Mouse (Mus musculus) bone marrow macrophage, adult 2 months (primary cell): Measurements from ENCODE around the gene Zfp335. TPM values are rescaled to one million over a fixed set of nuclear protein-coding genes. Genes with fewer than 3 reads are reported as not detected.

Source experiments
- H3K27ac ChIP-seq: 2 replicates; pipeline ENCODE4 v1.5.1; 2012; ENCODE audit warnings: low read depth, low read length; ENCODE audit not compliant: insufficient read depth
- H3K4me1 ChIP-seq: 2 replicates; pipeline ENCODE4 v1.6.1; 2012; ENCODE audit warnings: low read length; ENCODE audit not compliant: control insufficient read depth, insufficient read depth
- H3K4me3 ChIP-seq: 2 replicates; pipeline ENCODE4 v1.5.1; 2012; ENCODE audit warnings: mild to moderate bottlenecking, low read length, moderate library complexity; ENCODE audit not compliant: insufficient read depth
- CTCF ChIP-seq: IDR thresholded peaks from 2 replicates; pipeline ENCODE4 v1.5.1; 2012; ENCODE audit warnings: low read depth, mild to moderate bottlenecking, low read length, moderate library complexity
- POLR2A ChIP-seq: IDR thresholded peaks from 2 replicates; pipeline ENCODE4 v1.6.1; 2012; ENCODE audit warnings: mild to moderate bottlenecking, low read depth, low read length, borderline replicate concordance
- polyA plus RNA-seq: library from polyadenylated mRNA; stranded (reverse); fragments of >200 nt; gene quantifications from 2 replicates; pipeline ENCODE4 v1.2.4, GENCODE M21; 2012; ENCODE audit not compliant: missing spikeins, insufficient read depth, insufficient read length

Zfp335 gene
- 14.0 and 14.5 TPM in 2 replicates for polyA plus RNA-seq

- Histone ChIP-seq H3K4me3 (peak within 1 kb of the TSS; percentile 95), H3K4me1 (peaks cover 24% of the 10 kb centered on the region), H3K27ac (peak within 1 kb of the TSS; percentile 93)
- no peak for TF ChIP-seq POLR2A
- no peak for TF ChIP-seq CTCF
These were observed at the start of gene Zfp335 for GRCm38 (mm10) chr2:164911086-164912048. TSS of gene Zfp335 (minus strand) at chr2:164911757.

DNA sequence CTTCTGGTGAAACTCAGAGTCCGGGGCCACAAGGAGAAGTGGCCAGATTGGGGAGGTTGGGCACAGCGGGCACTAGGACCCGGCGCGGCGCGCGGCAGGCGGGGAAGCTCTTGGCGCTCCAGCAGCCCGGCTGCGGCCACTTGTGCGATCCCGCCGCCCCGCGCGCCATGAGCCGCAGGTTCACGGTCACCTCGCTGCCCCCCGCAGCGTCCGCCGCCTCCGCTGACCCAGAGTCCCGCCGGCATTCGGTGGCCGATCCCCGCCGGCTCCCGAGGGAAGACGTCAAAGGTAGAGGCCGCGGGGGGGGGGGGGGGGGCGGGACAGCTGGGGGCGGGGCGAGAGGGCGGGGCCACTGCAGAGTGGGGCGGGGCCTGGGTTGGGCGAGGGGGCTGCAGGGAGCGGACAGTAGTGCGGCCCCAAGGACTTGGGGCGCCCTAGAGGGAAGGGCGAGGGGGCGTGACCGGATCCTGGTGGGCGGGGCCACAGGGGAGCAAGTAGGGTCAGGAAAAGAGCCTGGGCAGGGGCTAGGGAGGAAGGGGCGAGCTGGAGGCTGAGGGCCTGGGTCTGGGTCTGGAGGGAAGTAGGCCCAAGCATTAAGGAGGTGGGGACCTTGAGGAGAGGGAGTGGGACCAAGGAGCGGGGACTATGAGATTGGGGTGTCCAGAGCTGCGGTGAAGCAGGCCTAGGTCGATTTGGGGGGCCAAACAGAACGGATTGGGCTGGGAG, 49.3 kb upstream of the Zfp335 start, which contains the start of gene Slc12a5:
TSS of gene Slc12a5 (plus strand) at position 87 of the 726 bp plus-strand sequence.
- Histone ChIP-seq H3K27ac (no peak within 1 kb of the TSS), H3K4me1 (no peaks in the 10 kb centered on the region), H3K4me3 (peak within 1 kb of the TSS; percentile 53)
- TF ChIP-seq POLR2A (no peak), CTCF (no peak)

DNA sequence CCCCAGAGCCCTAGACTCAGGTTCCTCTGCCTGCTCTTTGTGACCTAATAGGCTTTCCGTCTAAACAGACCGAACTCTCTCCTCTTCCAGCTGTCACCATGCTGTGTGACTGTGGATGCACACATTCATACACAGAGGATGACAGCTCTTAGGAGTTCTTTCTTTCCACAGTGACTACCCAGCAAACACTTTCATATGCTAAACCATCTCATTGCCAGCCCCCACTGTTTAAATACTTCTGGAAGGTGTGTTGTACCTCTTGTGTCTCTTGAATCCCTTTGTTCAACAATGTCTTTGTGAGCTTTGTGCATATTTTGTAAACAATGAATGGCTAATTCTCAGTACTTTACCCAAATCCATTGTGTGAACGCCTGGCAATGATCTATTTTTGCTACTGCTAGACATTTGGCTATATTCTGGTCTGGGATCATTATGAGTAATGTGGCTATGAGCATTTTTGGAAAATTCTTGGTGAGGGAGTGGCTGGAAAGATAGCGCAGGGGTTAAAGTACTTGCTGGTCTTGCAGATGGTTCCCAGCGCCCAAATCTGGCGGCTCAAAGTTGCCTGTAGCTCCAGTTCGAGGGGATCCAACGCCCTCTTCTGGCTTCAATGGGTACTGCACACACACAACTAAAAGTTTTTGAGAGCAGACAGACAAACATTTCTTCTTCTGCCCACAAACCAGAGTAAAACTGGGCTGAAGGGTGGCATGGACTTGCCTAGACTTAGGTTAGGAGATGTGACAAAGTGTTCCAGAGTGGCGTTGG, 46.2 kb upstream of the Zfp335 start:
- Histone ChIP-seq H3K4me1 (peaks cover 4% of the 10 kb centered on the region), H3K27ac (no peak overlapping the region), H3K4me3 (no peak overlapping the region)
- TF ChIP-seq POLR2A = no peak
- TF ChIP-seq CTCF = peak; percentile 31; the same call in 1 of the 2 replicates

- TF ChIP-seq POLR2A = no peak
- no peak for TF ChIP-seq CTCF
- H3K27ac ChIP-seq = no peak overlapping the region
- no peak overlapping the region for H3K4me3 ChIP-seq
- H3K4me1 ChIP-seq = peaks cover 5% of the 10 kb centered on the region
These were observed 44.6 kb upstream of the Zfp335 start for GRCm38 (mm10) chr2:164956195-164956594.

- no peak overlapping the region for H3K27ac ChIP-seq
- TF ChIP-seq POLR2A = no peak
- no peak; the same call in 1 of the 2 replicates for TF ChIP-seq CTCF
- H3K4me1 ChIP-seq = peaks cover 5% of the 10 kb centered on the region
These were observed 44.2 kb upstream of the Zfp335 start for GRCm38 (mm10) chr2:164955725-164956124.

GRCm38 (mm10) chr2:164953224-164953623, 41.7 kb upstream of the Zfp335 start:
- peak; percentile 97 for TF ChIP-seq CTCF
- 0 out of 2 replicates have a peak, but pooled peaks have one; percentile 15 for TF ChIP-seq POLR2A
- Histone ChIP-seq H3K27ac (no peak overlapping the region), H3K4me3 (peak overlapping the region; percentile 13; the same call in 1 of the 2 replicates), H3K4me1 (peaks cover 5% of the 10 kb centered on the region)

More at GRCm38 (mm10) chr2:164955725-164956124, 44.2 kb upstream of the Zfp335 start:
- no peak overlapping the region for H3K4me3 ChIP-seq

GRCm38 (mm10) chr2:164952448-164952847, 40.9 kb upstream of the Zfp335 start:
- no peak overlapping the region for H3K27ac ChIP-seq
- H3K4me3 ChIP-seq = no peak overlapping the region
- H3K4me1 ChIP-seq = peaks cover 7% of the 10 kb centered on the region
- TF ChIP-seq POLR2A (no peak), CTCF (0 out of 2 replicates have a peak, but pooled peaks have one; percentile 4)

- Histone ChIP-seq H3K4me3 (no peak overlapping the region), H3K4me1 (peaks cover 8% of the 10 kb centered on the region), H3K27ac (no peak overlapping the region)
- TF ChIP-seq CTCF (peak; percentile 27; the same call in 1 of the 2 replicates), POLR2A (no peak)
These were observed 40.2 kb upstream of the Zfp335 start for GRCm38 (mm10) chr2:164951745-164952144.

- Histone ChIP-seq H3K27ac (no peak overlapping the region), H3K4me3 (no peak overlapping the region), H3K4me1 (peaks cover 8% of the 10 kb centered on the region)
- TF ChIP-seq CTCF = peak; percentile 89
- no peak for TF ChIP-seq POLR2A
These were observed 38.9 kb upstream of the Zfp335 start for GRCm38 (mm10) chr2:164950501-164950900.
